Mouse (Mus musculus): ENCODE measurements around the gene Lamtor1. TPM values are rescaled to one million over a fixed set of nuclear protein-coding genes. Genes with fewer than 3 reads are reported as not detected.

Lamtor1 gene
- polyA plus RNA-seq, 1 experiment from 2014 or later = 163 TPM

GRCm38 (mm10) chr7:101956911-101957310, 51.2 kb downstream of the Lamtor1 start:
- Histone ChIP-seq H3K9me3 (ENCODE audit: control insufficient read depth, low read length) (no peaks in the 10 kb centered on the region), H3K27ac (ENCODE audit: low read length) (no peak overlapping the region), H3K9ac (ENCODE audit: low read length) (no peak overlapping the region), H3K4me3 (ENCODE audit: low read length) (no peak overlapping the region), H3K36me3 (ENCODE audit: control insufficient read depth, insufficient read depth, low read length) (no peaks in the 10 kb centered on the region), H3K4me1 (replicated peaks; ENCODE audit: control insufficient read depth, insufficient read depth, low read length) (no peaks in the 10 kb centered on the region), H3K4me2 (ENCODE audit: low read depth, low read length) (no peak overlapping the region), H3K27me3 (ENCODE audit: control insufficient read depth, insufficient read depth, low read depth, low read length) (no peaks in the 10 kb centered on the region)
- ATAC-seq (ENCODE audit: low read depth) = no peak
- 86% methylated on average over 5 of the region's 5 CpGs for WGBS

GRCm38 (mm10) chr7:101962829-101963228, 57.1 kb downstream of the Lamtor1 start:
- peaks cover 8% of the 10 kb centered on the region; the same call in 1 of the 2 replicates for H3K4me1 ChIP-seq (replicated peaks; ENCODE audit: control insufficient read depth, insufficient read depth, low read length)
- no peak for ATAC-seq (ENCODE audit: low read depth)
- H3K36me3 ChIP-seq (ENCODE audit: control insufficient read depth, insufficient read depth, low read length) = no peaks in the 10 kb centered on the region
- no peaks in the 10 kb centered on the region for H3K27me3 ChIP-seq (ENCODE audit: control insufficient read depth, insufficient read depth, low read depth, low read length)
- no peak overlapping the region for H3K4me2 ChIP-seq (ENCODE audit: low read depth, low read length)
- no peak overlapping the region for H3K9ac ChIP-seq (ENCODE audit: low read length)
- no peak overlapping the region for H3K27ac ChIP-seq (ENCODE audit: low read length)
- H3K4me3 ChIP-seq (ENCODE audit: low read length) = no peak overlapping the region
- H3K9me3 ChIP-seq (ENCODE audit: control insufficient read depth, low read length) = no peaks in the 10 kb centered on the region
- WGBS = 86% methylated on average over 2 of the region's 2 CpGs

- H3K27me3 ChIP-seq (ENCODE audit: control insufficient read depth, insufficient read depth, low read depth, low read length) = no peaks in the 10 kb centered on the region
- 80% methylated on average over 2 of the region's 2 CpGs for WGBS
- H3K9ac ChIP-seq (ENCODE audit: low read length) = no peak overlapping the region
- no peaks in the 10 kb centered on the region for H3K9me3 ChIP-seq (ENCODE audit: control insufficient read depth, low read length)
- peaks cover 8% of the 10 kb centered on the region for H3K4me1 ChIP-seq (replicated peaks; ENCODE audit: control insufficient read depth, insufficient read depth, low read length)
- no peak overlapping the region for H3K4me3 ChIP-seq (ENCODE audit: low read length)
- no peak overlapping the region for H3K4me2 ChIP-seq (ENCODE audit: low read depth, low read length)
- no peaks in the 10 kb centered on the region for H3K36me3 ChIP-seq (ENCODE audit: control insufficient read depth, insufficient read depth, low read length)
- H3K27ac ChIP-seq (ENCODE audit: low read length) = no peak overlapping the region
- no peak for ATAC-seq (ENCODE audit: low read depth)
Measured at GRCm38 (mm10) chr7:101963621-101964020, 57.9 kb downstream of the Lamtor1 start.

- WGBS = 79% methylated on average over 4 of the region's 4 CpGs
- no peak overlapping the region for H3K27ac ChIP-seq (ENCODE audit: low read length)
- no peak for ATAC-seq (ENCODE audit: low read depth)
Measured at GRCm38 (mm10) chr7:101964551-101964950, 58.8 kb downstream of the Lamtor1 start.

GRCm38 (mm10) chr7:101965606-101966005, 59.9 kb downstream of the Lamtor1 start:
- Histone ChIP-seq H3K27ac (ENCODE audit: low read length) (no peak overlapping the region), H3K4me3 (ENCODE audit: low read length) (no peak overlapping the region), H3K36me3 (ENCODE audit: control insufficient read depth, insufficient read depth, low read length) (no peaks in the 10 kb centered on the region), H3K4me2 (ENCODE audit: low read depth, low read length) (no peak overlapping the region), H3K4me1 (replicated peaks; ENCODE audit: control insufficient read depth, insufficient read depth, low read length) (peaks cover 14% of the 10 kb centered on the region), H3K9ac (ENCODE audit: low read length) (no peak overlapping the region), H3K27me3 (ENCODE audit: control insufficient read depth, insufficient read depth, low read depth, low read length) (no peaks in the 10 kb centered on the region), H3K9me3 (ENCODE audit: control insufficient read depth, low read length) (no peaks in the 10 kb centered on the region)
- WGBS = 53% methylated on average over 2 of the region's 2 CpGs
- no peak for ATAC-seq (ENCODE audit: low read depth)

More at GRCm38 (mm10) chr7:101964551-101964950, 58.8 kb downstream of the Lamtor1 start:
- Histone ChIP-seq H3K9ac (ENCODE audit: low read length) (no peak overlapping the region), H3K9me3 (ENCODE audit: control insufficient read depth, low read length) (no peaks in the 10 kb centered on the region), H3K36me3 (ENCODE audit: control insufficient read depth, insufficient read depth, low read length) (no peaks in the 10 kb centered on the region), H3K4me2 (ENCODE audit: low read depth, low read length) (no peak overlapping the region), H3K4me1 (replicated peaks; ENCODE audit: control insufficient read depth, insufficient read depth, low read length) (peaks cover 14% of the 10 kb centered on the region), H3K27me3 (ENCODE audit: control insufficient read depth, insufficient read depth, low read depth, low read length) (no peaks in the 10 kb centered on the region), H3K4me3 (ENCODE audit: low read length) (no peak overlapping the region)

- Histone ChIP-seq H3K4me1 (replicated peaks; ENCODE audit: control insufficient read depth, insufficient read depth, low read length) (peaks cover 23% of the 10 kb centered on the region), H3K9me3 (ENCODE audit: control insufficient read depth, low read length) (no peaks in the 10 kb centered on the region), H3K4me3 (ENCODE audit: low read length) (no peak overlapping the region), H3K27ac (ENCODE audit: low read length) (peak overlapping the region; percentile 44), H3K4me2 (ENCODE audit: low read depth, low read length) (no peak overlapping the region), H3K27me3 (ENCODE audit: control insufficient read depth, insufficient read depth, low read depth, low read length) (no peaks in the 10 kb centered on the region), H3K36me3 (ENCODE audit: control insufficient read depth, insufficient read depth, low read length) (no peaks in the 10 kb centered on the region), H3K9ac (ENCODE audit: low read length) (no peak overlapping the region)
- no peak for ATAC-seq (ENCODE audit: low read depth)
- 61% methylated on average over 1 of the region's 1 CpGs for WGBS
Measured at GRCm38 (mm10) chr7:101967256-101967655, 61.6 kb downstream of the Lamtor1 start.

- no peak overlapping the region for H3K4me3 ChIP-seq (ENCODE audit: low read length)
- no peaks in the 10 kb centered on the region for H3K9me3 ChIP-seq (ENCODE audit: control insufficient read depth, low read length)
- H3K4me2 ChIP-seq (ENCODE audit: low read depth, low read length) = peak overlapping the region; percentile 61; the same call in 1 of the 2 replicates
- ATAC-seq (ENCODE audit: low read depth) = no peak
- no peaks in the 10 kb centered on the region for H3K36me3 ChIP-seq (ENCODE audit: control insufficient read depth, insufficient read depth, low read length)
- H3K27me3 ChIP-seq (ENCODE audit: control insufficient read depth, insufficient read depth, low read depth, low read length) = no peaks in the 10 kb centered on the region
- H3K9ac ChIP-seq (ENCODE audit: low read length) = peak overlapping the region; percentile 45
- peaks cover 33% of the 10 kb centered on the region for H3K4me1 ChIP-seq (replicated peaks; ENCODE audit: control insufficient read depth, insufficient read depth, low read length)
- H3K27ac ChIP-seq (ENCODE audit: low read length) = peak overlapping the region; percentile 23; the same call in 1 of the 2 replicates
- 57% methylated on average over 2 of the region's 2 CpGs for WGBS
Measured at GRCm38 (mm10) chr7:101968751-101969150, 63.0 kb downstream of the Lamtor1 start.

- Histone ChIP-seq H3K4me1 (replicated peaks; ENCODE audit: control insufficient read depth, insufficient read depth, low read length) (peaks cover 39% of the 10 kb centered on the region), H3K9me3 (ENCODE audit: control insufficient read depth, low read length) (no peaks in the 10 kb centered on the region)
Measured at GRCm38 (mm10) chr7:101969694-101970428, 64.2 kb downstream of the Lamtor1 start.

GRCm38 (mm10) chr7:101970429-101970775, 64.7 kb downstream of the Lamtor1 start:
- Histone ChIP-seq H3K27me3 (ENCODE audit: control insufficient read depth, insufficient read depth, low read depth, low read length) (no peaks in the 10 kb centered on the region), H3K36me3 (ENCODE audit: control insufficient read depth, insufficient read depth, low read length) (no peaks in the 10 kb centered on the region), H3K4me3 (ENCODE audit: low read length) (peak overlapping the region; percentile 82), H3K9ac (ENCODE audit: low read length) (peak overlapping the region; percentile 94), H3K27ac (ENCODE audit: low read length) (peak overlapping the region; percentile 100), H3K4me2 (ENCODE audit: low read depth, low read length) (peak overlapping the region; percentile 61), H3K9me3 (ENCODE audit: control insufficient read depth, low read length) (no peaks in the 10 kb centered on the region), H3K4me1 (replicated peaks; ENCODE audit: control insufficient read depth, insufficient read depth, low read length) (peaks cover 39% of the 10 kb centered on the region)
- WGBS = under 1% methylated on average over 17 of the region's 17 CpGs
- ATAC-seq (ENCODE audit: low read depth) = peak; percentile 74

More at GRCm38 (mm10) chr7:101969694-101970428, 64.2 kb downstream of the Lamtor1 start:
- Histone ChIP-seq H3K27ac (ENCODE audit: low read length) (peak overlapping the region; percentile 100), H3K36me3 (ENCODE audit: control insufficient read depth, insufficient read depth, low read length) (no peaks in the 10 kb centered on the region), H3K4me3 (ENCODE audit: low read length) (peak overlapping the region; percentile 82), H3K9ac (ENCODE audit: low read length) (peak overlapping the region; percentile 94), H3K4me2 (ENCODE audit: low read depth, low read length) (peak overlapping the region; percentile 61), H3K27me3 (ENCODE audit: control insufficient read depth, insufficient read depth, low read depth, low read length) (no peaks in the 10 kb centered on the region)
- under 1% methylated on average over 50 of the region's 53 CpGs for WGBS
- ATAC-seq (ENCODE audit: low read depth) = peak; percentile 91
